Mouse (Mus musculus) neural tube, embryonic 15.5 days (tissue): ENCODE data around the gene Fxyd4. TPM values are rescaled to one million over a fixed set of nuclear protein-coding genes. Genes with fewer than 3 reads are reported as not detected.

Source experiments
- ATAC-seq: fragments of 200-750 bp; cut with Nextera tagmentation; 2 replicates; pipeline ENCODE4 v1.8.0; 2017; ENCODE audit warnings: mild to moderate bottlenecking, moderate TSS enrichment, moderate library complexity; ENCODE audit not compliant: low FRiP score
- H3K27ac ChIP-seq: fragments of 300-500 bp; sonication (generic); replicated peaks from 2 replicates; pipeline ENCODE4 v1.5.1; 2015; ENCODE audit warnings: mild to moderate bottlenecking, inconsistent platforms
- H3K27me3 ChIP-seq: fragments of 300-500 bp; sonication (generic); replicated peaks from 2 replicates; pipeline ENCODE4 v1.6.1; 2015; ENCODE audit warnings: inconsistent platforms
- H3K36me3 ChIP-seq: fragments of 300-500 bp; sonication (generic); 2 replicates; pipeline ENCODE4 v1.6.1; 2015; ENCODE audit warnings: inconsistent platforms
- H3K4me1 ChIP-seq: fragments of 300-500 bp; sonication (generic); 2 replicates; pipeline ENCODE4 v1.6.1; 2015; ENCODE audit warnings: inconsistent platforms
- H3K4me2 ChIP-seq: fragments of 300-500 bp; sonication (generic); 2 replicates; pipeline ENCODE4 v1.6.1; 2015; ENCODE audit warnings: inconsistent platforms, mild to moderate bottlenecking, moderate library complexity
- H3K4me3 ChIP-seq: fragments of 300-500 bp; sonication (generic); replicated peaks from 2 replicates; pipeline ENCODE4 v1.5.1; 2015; ENCODE audit warnings: mild to moderate bottlenecking, inconsistent platforms
- H3K9ac ChIP-seq: fragments of 300-500 bp; sonication (generic); replicated peaks from 2 replicates; pipeline ENCODE4 v1.6.1; 2015; ENCODE audit warnings: mild to moderate bottlenecking, inconsistent platforms
- H3K9me3 ChIP-seq: fragments of 300-500 bp; sonication (generic); replicated peaks from 2 replicates; pipeline ENCODE4 v1.6.1; 2016; ENCODE audit warnings: inconsistent platforms
- WGBS: fragments of 180-500 bp; shearing (Covaris S2); methylation state at CpG from one replicate; pipeline ENCODE4 v1.1.7; 2015; ENCODE audit warnings: mixed read lengths; 5-methylcytosine and 5-hydroxymethylcytosine counted together
- polyA plus RNA-seq: library from polyadenylated mRNA; unstranded; fragments of >200 nt; fragmentation: Nextera tagmentation; extraction: Ambion mirVana; gene quantifications from 2 replicates; pipeline ENCODE4 v1.2.1, GENCODE M21; 2015

Gene Fxyd4
- polyA plus RNA-seq, 1 experiment from 2014 or later, result 3.6 TPM

DNA sequence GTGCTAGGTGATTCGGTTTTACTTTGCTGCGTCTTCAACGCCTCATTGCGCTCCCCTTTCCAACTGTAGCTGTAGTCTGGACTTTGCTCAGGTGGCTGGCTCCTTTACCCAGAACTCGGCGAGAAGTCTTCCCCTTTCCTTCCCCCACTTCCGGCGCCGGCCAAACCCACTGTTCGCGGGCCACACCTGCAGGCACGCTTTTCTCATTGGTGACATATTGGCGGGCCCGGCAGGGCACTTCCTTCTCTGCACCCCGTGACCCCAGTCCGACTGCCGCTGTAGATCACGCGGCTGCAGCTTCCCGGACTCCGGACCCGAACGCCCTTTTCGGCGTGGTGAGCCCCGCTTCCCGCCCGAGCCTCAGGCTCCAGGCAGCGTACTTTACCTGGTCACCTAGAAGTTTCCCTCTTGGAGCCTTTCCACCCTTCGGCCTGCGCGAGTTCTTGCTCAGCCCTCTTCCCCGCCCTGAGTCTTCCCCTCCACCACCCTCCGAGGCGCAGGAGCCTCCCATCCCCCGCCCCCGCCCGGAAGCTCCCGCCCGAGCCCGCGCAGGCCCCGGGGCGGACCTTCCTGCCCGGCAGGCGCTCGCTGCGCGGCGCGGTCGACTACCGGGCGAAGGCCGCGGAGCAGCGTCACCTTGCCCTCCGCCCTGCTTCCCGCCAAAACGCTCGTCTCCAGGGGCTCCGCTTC is 20.6 kb downstream of the Fxyd4 start:
- Histone ChIP-seq H3K27me3 (no peaks in the 10 kb centered on the region), H3K27ac (peak overlapping the region; percentile 83), H3K9me3 (no peaks in the 10 kb centered on the region), H3K4me2 (peak overlapping the region; percentile 91), H3K9ac (peak overlapping the region; percentile 57), H3K4me1 (peaks cover 33% of the 10 kb centered on the region), H3K4me3 (peak overlapping the region; percentile 60), H3K36me3 (no peaks in the 10 kb centered on the region)
- ATAC-seq, result peak; percentile 86
- under 1% methylated on average over 62 of the region's 62 CpGs for WGBS

GRCm38 (mm10) chr6:117916205-117916736 is 21.2 kb downstream of the Fxyd4 start:
- peak overlapping the region; percentile 83; the same call in 1 of the 2 replicates for H3K27ac ChIP-seq
- H3K36me3 ChIP-seq, result no peaks in the 10 kb centered on the region
- H3K9ac ChIP-seq, result peak overlapping the region; percentile 57
- no peak for ATAC-seq
- no peaks in the 10 kb centered on the region for H3K9me3 ChIP-seq
- peaks cover 33% of the 10 kb centered on the region for H3K4me1 ChIP-seq
- H3K4me2 ChIP-seq, result peak overlapping the region; percentile 91
- H3K27me3 ChIP-seq, result no peaks in the 10 kb centered on the region
- 4% methylated on average over 12 of the region's 12 CpGs for WGBS
- peak overlapping the region; percentile 60 for H3K4me3 ChIP-seq

DNA sequence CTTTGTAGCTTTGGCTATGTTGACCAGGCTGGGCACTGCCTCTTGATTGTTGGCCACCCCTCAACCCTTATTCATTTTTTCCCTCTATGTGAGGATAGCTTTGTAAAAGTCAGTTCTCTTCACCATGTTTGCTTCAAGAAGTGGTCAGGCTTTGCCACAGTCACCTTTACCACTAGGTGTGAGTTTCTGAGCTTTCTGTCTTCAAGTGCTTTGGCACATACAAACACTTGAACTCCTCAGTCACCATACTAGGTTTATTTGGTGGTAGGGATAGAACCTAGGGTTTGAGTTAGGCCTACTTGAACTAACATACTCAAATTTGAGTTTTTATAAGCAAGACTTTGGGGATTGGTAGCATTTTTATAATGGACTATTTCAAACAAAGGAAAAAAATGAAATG is 23.0 kb downstream of the Fxyd4 start:
- Histone ChIP-seq H3K4me3 (no peak overlapping the region), H3K36me3 (no peaks in the 10 kb centered on the region), H3K9me3 (no peaks in the 10 kb centered on the region), H3K27ac (no peak overlapping the region), H3K4me2 (no peak overlapping the region), H3K4me1 (peaks cover 36% of the 10 kb centered on the region), H3K27me3 (no peaks in the 10 kb centered on the region), H3K9ac (no peak overlapping the region)
- ATAC-seq, result no peak

DNA sequence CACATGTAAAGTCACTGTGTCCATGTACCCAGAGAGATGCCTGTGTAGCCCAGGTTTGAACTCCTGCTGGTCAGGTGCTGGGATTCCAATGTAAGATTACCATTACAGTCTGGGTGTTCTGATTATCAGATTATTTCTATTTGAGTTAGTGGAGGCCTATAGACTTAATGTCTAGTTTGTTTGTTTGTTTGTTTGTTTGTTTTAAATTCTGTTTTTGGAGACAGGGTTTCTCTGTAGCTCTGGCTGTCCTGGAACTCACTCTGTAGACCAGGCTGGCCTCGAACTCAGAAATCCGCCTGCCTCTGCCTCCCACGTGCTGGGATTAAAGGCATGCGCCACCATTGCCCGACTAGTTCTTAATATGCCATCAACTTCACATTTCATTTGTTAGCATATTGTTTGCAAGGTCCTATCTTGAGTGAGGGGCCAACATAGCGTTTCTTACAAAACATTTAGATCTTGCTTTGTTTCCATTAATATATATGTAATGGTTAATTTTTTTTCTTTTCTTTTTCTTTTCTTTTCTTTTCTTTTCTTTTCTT is 27.3 kb downstream of the Fxyd4 start:
- H3K4me3 ChIP-seq, result no peak overlapping the region

DNA sequence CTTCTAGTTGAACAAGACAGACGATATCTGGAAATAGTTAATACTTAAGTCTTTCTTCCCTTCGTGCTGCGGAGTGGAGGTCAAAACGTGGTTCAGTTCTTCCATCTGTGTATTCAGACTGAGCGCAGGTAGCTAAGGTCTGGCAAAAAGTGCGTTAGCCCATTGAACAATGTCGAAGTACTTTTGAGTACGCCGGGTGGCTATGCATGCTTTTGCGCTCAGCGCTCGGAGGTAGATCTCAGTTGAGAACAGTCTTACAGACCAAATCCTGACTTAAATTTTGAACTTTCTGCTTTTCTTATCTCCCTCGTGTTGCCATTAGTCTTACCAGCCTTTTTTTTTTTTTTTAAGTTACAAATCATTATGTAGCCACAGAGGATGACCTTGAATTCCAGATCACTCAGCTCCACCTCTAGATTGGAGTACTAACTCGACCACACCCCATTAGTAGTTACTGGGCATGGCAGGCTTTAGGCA is 29.0 kb downstream of the Fxyd4 start:
- no peaks in the 10 kb centered on the region for H3K9me3 ChIP-seq
- no peaks in the 10 kb centered on the region for H3K27me3 ChIP-seq
- no peak overlapping the region for H3K27ac ChIP-seq
- peak overlapping the region; percentile 78 for H3K4me3 ChIP-seq
- no peaks in the 10 kb centered on the region for H3K36me3 ChIP-seq
- H3K4me1 ChIP-seq, result peaks cover 32% of the 10 kb centered on the region
- H3K9ac ChIP-seq, result peak overlapping the region; percentile 83
- ATAC-seq, result no peak
- H3K4me2 ChIP-seq, result peak overlapping the region; percentile 99
- WGBS, result under 1% methylated on average over 14 of the region's 14 CpGs

More for the DNA sequence above, 27.3 kb downstream of the Fxyd4 start:
- no peak overlapping the region for H3K27ac ChIP-seq
- H3K9ac ChIP-seq, result no peak overlapping the region
- no peaks in the 10 kb centered on the region for H3K36me3 ChIP-seq
- WGBS, result 89% methylated on average over 6 of the region's 6 CpGs
- ATAC-seq, result no peak
- H3K4me1 ChIP-seq, result peaks cover 32% of the 10 kb centered on the region
- no peaks in the 10 kb centered on the region for H3K27me3 ChIP-seq
- no peaks in the 10 kb centered on the region for H3K9me3 ChIP-seq
- H3K4me2 ChIP-seq, result no peak overlapping the region

GRCm38 (mm10) chr6:117907979-117908355 is 29.5 kb downstream of the Fxyd4 start:
- no peaks in the 10 kb centered on the region for H3K9me3 ChIP-seq
- H3K27ac ChIP-seq, result peak overlapping the region; percentile 94
- no peaks in the 10 kb centered on the region for H3K36me3 ChIP-seq
- H3K4me2 ChIP-seq, result peak overlapping the region; percentile 99
- H3K9ac ChIP-seq, result peak overlapping the region; percentile 83
- ATAC-seq, result no peak
- WGBS, result under 1% methylated on average over 26 of the region's 26 CpGs
- H3K4me1 ChIP-seq, result peaks cover 32% of the 10 kb centered on the region
- H3K27me3 ChIP-seq, result no peaks in the 10 kb centered on the region
- peak overlapping the region; percentile 78 for H3K4me3 ChIP-seq

DNA sequence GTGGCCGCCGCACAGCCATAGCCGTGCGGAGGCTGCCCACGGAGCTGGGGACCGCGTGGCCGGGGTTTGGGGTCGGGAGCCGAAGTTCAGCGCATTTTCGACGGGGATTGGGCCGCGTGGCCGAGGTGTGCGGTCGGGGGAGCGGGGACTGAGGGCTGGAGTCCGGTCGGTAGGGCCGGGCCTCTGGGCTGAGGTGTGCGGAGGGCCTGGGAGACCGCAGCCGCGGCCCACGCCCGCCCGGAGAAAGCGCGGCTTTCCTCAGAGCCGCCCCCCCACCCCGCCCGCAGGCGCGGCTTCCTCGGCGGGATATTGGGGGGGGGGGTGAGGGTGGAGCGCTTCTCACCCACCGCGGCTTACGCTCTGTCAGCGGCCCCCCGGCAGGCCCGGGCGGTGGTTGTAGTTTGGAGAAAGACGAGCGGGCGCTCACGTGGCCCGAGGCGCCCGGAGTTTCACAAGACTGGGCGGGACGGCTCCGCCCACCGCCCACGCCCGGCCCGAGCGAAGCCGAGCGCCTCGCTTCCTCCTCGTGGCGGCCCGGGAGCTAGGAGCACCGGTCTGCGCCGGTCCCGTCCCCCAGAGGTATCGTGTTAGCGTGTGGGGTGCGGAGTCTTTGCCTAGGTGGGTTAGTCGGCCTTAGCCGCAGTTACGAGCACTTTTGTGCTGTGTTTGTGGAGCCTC is 30.1 kb downstream of the Fxyd4 start:
- Histone ChIP-seq H3K9me3 (no peaks in the 10 kb centered on the region), H3K27me3 (no peaks in the 10 kb centered on the region), H3K4me1 (peaks cover 32% of the 10 kb centered on the region), H3K9ac (peak overlapping the region; percentile 83), H3K27ac (peak overlapping the region; percentile 94), H3K4me2 (peak overlapping the region; percentile 99), H3K4me3 (peak overlapping the region; percentile 78), H3K36me3 (no peaks in the 10 kb centered on the region)
- ATAC-seq, result peak; percentile 42
- 1% methylated on average over 70 of the region's 77 CpGs for WGBS

DNA sequence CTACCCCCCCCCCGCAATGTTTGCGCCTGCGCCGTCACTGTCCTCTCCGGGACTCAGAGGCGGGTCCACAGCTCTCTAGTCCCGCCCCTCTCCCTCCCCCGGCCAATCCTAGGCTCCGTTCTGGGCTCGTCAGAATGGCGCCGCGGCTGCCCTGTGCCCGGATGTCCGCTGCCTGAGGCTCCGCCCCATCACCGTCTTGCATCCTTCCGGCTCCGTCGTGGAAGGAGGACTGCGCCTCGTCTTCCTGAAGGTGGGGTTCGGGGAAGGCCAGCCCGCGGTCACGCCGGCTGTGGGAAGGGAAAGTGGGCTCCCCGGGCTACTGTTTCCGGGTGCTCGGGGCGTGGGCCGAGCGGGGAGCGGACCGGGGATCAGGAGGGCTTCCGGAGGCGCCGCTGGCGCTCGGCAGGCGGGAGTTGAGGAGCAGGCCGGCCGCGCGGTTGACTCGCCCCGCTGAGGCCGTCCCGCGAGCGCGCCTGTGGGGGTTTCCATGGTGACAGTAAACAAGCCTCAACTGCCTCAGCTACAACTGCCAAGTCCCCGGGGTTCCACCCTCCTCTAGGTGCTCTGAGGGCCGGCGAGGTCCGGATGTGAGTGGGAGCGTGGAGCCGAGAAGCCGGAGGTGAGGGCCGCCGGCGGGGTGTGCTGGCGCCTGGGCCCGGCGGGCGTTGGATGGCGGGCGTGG is 30.8 kb downstream of the Fxyd4 start:
- peak overlapping the region; percentile 94 for H3K27ac ChIP-seq
- peak overlapping the region; percentile 99 for H3K4me2 ChIP-seq
- H3K9me3 ChIP-seq, result no peaks in the 10 kb centered on the region
- peak overlapping the region; percentile 78 for H3K4me3 ChIP-seq
- H3K9ac ChIP-seq, result peak overlapping the region; percentile 83
- peaks cover 32% of the 10 kb centered on the region for H3K4me1 ChIP-seq
- H3K36me3 ChIP-seq, result no peaks in the 10 kb centered on the region
- WGBS, result under 1% methylated on average over 59 of the region's 68 CpGs
- ATAC-seq, result peak; percentile 99
- no peaks in the 10 kb centered on the region for H3K27me3 ChIP-seq

GRCm38 (mm10) chr6:117906015-117906531 is 31.4 kb downstream of the Fxyd4 start:
- no peaks in the 10 kb centered on the region for H3K27me3 ChIP-seq
- H3K4me1 ChIP-seq, result peaks cover 32% of the 10 kb centered on the region
- peak; percentile 49 for ATAC-seq
- peak overlapping the region; percentile 78 for H3K4me3 ChIP-seq
- H3K36me3 ChIP-seq, result no peaks in the 10 kb centered on the region
- H3K27ac ChIP-seq, result peak overlapping the region; percentile 81
- H3K9ac ChIP-seq, result peak overlapping the region; percentile 63
- peak overlapping the region; percentile 57 for H3K4me2 ChIP-seq
- H3K9me3 ChIP-seq, result no peaks in the 10 kb centered on the region
- WGBS, result under 1% methylated on average over 25 of the region's 25 CpGs

GRCm38 (mm10) chr6:117905260-117905930 is 32.1 kb downstream of the Fxyd4 start:
- Histone ChIP-seq H3K9me3 (no peaks in the 10 kb centered on the region), H3K4me3 (peak overlapping the region; percentile 78), H3K4me1 (peaks cover 32% of the 10 kb centered on the region), H3K27me3 (no peaks in the 10 kb centered on the region), H3K9ac (no peak overlapping the region; the same call in 1 of the 2 replicates), H3K36me3 (no peaks in the 10 kb centered on the region), H3K27ac (peak overlapping the region; percentile 81; the same call in 1 of the 2 replicates), H3K4me2 (peak overlapping the region; percentile 57)
- ATAC-seq, result no peak
- 24% methylated on average over 4 of the region's 4 CpGs for WGBS

DNA sequence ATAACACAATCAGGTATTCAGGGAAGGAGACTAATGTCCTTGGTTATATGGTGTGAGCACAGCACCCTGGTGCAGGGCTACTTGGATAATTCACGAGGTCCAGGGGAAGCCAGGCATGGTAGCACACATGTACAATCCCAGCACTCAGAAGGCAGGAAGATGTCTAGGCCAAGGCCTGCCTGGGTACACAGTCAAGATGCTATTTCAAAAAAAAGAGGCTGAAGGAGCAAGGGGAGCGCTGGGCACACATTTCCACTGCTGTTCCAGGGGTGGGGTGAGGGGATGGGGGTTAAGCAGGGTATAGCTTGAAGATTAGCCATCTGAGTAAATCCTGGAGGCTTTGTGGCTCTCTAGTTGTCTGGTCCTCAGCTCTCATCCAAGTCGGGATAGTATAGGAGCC is 33.7 kb downstream of the Fxyd4 start:
- H3K4me3 ChIP-seq, result no peak overlapping the region
- no peak overlapping the region for H3K9ac ChIP-seq
- H3K4me1 ChIP-seq, result peaks cover 21% of the 10 kb centered on the region
- H3K36me3 ChIP-seq, result no peaks in the 10 kb centered on the region
- H3K4me2 ChIP-seq, result no peak overlapping the region
- H3K27ac ChIP-seq, result no peak overlapping the region
- H3K9me3 ChIP-seq, result no peaks in the 10 kb centered on the region
- WGBS, result 90% methylated on average over 3 of the region's 3 CpGs
- ATAC-seq, result no peak
- no peaks in the 10 kb centered on the region for H3K27me3 ChIP-seq
